Mouse (Mus musculus) left cerebral cortex, postnatal 10 days (tissue): Measurements from ENCODE around the gene Pld4. TPM values are rescaled to one million over a fixed set of nuclear protein-coding genes. Genes with fewer than 3 reads are reported as not detected.

ENCODE experiments used
- DNase-seq, 2 experiments: peaks; one replicate each; pipeline ENCODE4 v3.0.0; 2021 to 2022; ENCODE audit warnings: low spot score in 2 of 2, mixed read lengths in 1 of 2; ENCODE audit errors: extremely low spot score in 1 of 2
- intact Hi-C: fragments of 180-260 bp; cut with DNase I; formaldehyde crosslinking; loops from one replicate; pipeline ENCODE4 v1.15.1; 2025
- total RNA-seq, 2 experiments: library from RNA; stranded (reverse); gene quantifications; 2 replicates each; pipeline ENCODE4 v1.2.3; 2021

Gene Pld4
- total RNA-seq, 2 experiments from 2014 or later = 10.0 to 11.9 TPM

DNA sequence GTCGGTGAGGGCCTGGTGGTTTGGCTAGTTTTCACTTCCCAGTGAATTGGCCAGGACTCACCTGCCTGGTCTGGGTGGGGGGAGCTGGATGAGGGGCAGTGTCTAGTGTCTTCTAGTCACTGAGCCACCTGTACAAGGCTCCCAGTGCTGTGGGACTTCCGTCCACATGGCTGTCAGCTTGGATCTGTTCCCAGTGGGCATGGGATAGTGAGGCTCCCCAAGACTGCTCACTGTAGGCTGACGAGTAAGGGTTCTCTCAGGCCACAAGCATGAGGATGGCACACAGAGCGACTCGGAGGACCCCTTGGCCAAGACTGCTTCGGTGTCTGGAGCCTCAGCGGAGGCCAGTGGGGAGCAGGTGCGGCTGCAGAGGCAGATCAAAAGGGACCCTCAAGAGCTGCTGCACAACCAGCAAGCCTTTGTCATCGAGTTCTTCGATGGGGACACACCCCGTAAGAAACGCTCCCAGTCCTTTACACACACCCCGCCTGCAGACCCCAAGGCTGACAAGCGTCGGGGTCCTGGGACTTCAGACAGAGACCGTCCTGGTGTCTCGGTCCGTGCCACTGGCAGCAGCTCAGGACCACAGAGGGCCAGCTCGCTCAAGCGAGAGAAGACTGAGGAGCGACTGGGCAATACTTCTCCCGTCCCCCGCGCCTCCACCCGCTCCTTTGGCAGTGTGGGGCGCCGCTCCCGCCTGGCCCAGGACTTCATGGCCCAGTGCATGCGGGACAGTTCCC, 24.4 kb upstream of the Pld4 start:
- intact Hi-C loops = no loop called here
- peak in 1 of 2 experiments; percentile 24 for DNase-seq

- intact Hi-C loops = no loop called here
- DNase-seq = peak in 1 of 2 experiments; percentile 33
Measured at GRCm38 (mm10) chr12:112736636-112736925, 23.9 kb upstream of the Pld4 start.

- peak in 1 of 2 experiments; percentile 22 for DNase-seq
- intact Hi-C loops = no loop called here
Measured at GRCm38 (mm10) chr12:112737081-112737480, 23.4 kb upstream of the Pld4 start.

DNA sequence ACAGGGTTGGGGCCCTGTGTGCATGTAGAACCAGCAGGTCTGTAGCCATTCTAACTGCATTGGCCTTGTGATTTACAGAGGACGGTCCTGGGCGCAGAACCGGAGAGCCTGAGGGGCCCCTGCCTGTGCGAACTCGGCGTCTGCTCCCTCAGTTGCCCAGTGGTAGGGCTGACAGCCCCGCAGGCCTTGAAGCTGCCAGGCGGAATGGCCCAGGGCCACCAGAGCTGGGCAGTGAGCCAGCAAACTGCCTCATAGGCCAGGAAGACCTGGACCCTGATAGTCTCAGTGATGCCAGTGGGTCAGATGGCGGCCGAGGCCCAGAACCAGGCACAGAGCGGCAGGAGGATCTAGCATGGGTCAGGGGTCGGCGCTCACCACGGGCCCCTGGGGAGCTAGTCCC, 22.7 kb upstream of the Pld4 start:
- intact Hi-C loops = no loop called here
- peak; percentile 62 to 75 for DNase-seq

GRCm38 (mm10) chr12:112738281-112739022, 22.0 kb upstream of the Pld4 start:
- intact Hi-C loops = no loop called here
- DNase-seq = peak in 1 of 2 experiments; percentile 43

DNA sequence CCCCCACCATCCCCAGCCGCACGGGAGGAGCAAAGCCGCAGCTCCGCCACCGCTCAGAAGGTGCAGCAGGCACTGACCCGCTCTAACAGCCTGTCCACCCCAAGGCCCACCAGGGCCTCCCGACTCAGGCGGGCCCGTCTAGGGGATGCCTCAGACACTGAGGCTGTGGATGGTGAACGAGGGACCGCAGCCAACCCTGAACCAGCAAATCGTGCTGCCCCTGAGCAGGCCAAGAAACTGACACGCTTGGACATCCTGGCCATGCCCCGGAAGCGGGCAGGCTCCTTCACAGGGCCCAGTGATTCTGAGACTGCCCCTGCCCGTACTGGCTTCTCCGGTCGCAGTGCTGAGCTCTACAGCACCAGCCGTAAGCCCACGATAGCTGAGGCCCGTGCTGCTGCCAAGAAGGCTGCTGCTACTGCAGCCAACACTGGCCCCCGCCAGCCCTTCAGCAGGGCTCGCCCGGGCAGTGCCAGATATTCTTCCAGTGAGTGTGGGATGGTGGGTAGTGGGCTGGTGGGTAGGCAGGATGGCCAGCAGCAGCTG, 21.4 kb upstream of the Pld4 start:
- intact Hi-C loops = no loop called here
- peak in 1 of 2 experiments; percentile 39 for DNase-seq

- intact Hi-C loops = no loop called here
- DNase-seq = peak in 1 of 2 experiments; percentile 30
Measured at GRCm38 (mm10) chr12:112742768-112743167, 17.7 kb upstream of the Pld4 start.

DNA sequence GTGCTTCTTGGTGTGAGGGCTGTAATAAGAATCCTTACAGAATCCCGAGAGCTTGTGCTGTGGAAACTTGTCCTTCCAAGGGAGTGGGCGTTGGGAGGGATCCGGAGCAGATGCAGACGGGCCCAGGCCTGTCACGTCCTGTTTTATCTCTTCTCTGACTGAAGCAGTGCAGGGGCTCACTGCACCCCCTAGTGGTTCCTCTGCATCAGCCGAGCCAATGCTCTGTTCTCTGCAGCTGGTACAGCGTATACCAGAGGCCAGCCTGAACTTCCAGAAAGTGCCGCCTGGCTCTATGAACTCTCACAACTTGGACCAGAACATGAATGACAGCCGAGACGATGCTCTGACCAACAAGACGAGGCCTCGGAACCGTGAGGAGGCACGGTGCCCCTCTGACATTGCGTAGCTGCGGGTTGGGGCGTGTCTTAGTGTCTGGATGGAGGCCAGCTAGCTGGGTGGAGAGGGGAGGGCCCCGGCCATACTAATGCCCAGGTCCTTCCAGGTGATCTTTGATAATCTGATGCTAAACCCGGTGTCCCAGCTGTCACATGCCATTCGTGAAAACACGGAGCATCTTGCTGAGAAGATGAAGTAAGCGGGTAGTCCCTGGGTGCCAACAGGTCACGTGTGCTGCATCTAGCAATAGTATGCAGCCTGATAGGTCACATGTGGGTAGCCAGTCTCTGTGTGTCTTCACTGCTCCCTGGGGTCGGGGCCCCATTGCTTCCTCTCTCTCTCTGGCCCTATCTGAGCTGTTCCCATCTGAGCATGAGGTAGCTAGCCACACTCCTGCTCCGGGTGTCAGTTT, 17.1 kb upstream of the Pld4 start:
- intact Hi-C loops = no loop called here
- peak; percentile 76 to 92 for DNase-seq

- DNase-seq = peak in 1 of 2 experiments; percentile 53
- intact Hi-C loops = no loop called here
Measured at GRCm38 (mm10) chr12:112744211-112744610, 16.2 kb upstream of the Pld4 start.

DNA sequence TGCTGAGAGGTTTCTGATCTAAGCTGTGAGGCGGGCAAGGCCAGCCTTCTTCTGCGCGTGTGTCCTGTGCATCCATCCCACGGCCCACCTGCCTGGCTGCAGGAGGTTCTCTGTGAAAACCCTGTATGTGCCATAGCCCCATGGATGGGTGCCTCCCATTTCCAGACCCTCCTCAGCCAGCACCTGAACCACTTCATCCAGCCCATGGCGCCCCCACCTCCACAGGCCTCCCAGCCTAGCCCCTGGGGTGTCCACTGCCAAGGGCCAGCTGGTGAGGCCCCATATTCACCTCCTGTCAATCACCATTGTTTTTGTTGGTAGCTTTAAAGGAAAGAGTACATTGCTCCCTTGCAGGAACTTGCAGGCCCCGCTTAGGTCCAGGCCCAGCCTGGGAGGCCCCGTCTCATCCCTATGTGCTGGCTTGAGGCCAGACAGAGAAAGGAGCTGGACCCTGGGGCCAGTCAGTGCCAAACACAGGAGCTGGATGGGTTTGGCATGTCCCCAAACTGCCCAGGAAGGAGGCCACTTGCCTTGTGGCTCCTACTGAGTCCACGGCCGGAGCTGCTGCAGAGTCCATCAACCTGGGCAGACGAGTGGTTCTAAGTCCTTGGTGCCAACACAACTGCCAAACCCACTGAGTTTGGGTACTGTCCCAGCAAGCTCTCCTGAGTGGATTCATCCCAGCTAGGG, 15.4 kb upstream of the Pld4 start:
- peak in 1 of 2 experiments; percentile 58 for DNase-seq
- intact Hi-C loops = loop anchor here (5.0 kb wide), 1 partner anchor 97 kb away; no protein-coding TSS in a partner anchor

DNA sequence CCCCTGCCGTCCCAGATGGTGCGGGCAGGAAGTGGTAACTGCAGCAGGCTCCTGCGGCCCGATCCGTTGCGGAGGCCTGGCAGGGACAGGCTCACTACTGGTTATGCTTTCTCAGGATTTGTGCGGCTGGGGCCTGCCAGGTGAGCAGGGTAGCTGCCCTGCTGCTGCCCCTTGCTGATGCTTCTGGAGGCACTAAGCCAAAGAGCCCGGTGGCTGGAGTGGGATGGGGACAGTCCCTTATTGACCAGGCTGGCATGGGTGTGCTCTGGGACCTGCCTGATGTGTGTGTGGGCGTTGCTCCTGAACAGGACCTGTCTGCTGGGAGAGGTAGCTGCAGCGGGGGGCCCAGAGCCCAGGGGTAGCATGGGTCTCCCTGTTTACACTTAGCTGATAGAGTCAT, 14.7 kb upstream of the Pld4 start:
- DNase-seq = peak in 1 of 2 experiments; percentile 36
- intact Hi-C loops = loop anchor here (5.0 kb wide), 1 partner anchor 97 kb away; no protein-coding TSS in a partner anchor

DNA sequence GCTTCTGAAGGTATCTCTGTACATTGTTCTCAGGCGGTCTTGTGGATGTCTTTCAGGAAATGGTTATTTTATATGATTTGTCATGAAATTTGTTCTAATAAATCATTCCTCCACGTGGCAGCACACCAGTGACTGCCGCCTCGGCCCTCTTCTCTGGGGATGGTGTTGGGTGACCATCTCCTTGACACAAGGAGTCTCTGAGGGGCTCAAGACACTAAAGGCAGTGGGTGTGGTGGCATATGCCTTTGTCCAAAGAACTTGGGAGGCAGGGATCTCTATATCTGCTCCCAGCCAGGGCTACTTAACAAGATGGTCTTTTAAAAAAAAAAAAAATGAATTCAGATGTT, 14.0 kb upstream of the Pld4 start:
- DNase-seq = no peak
- intact Hi-C loops = loop anchor here (5.0 kb wide), 1 partner anchor 96 kb away; no protein-coding TSS in a partner anchor

- intact Hi-C loops = loop anchor here (5.0 kb wide), 1 partner anchor 95 kb away; no protein-coding TSS in a partner anchor
- DNase-seq = peak; percentile 52 to 62
Measured at GRCm38 (mm10) chr12:112746808-112747605, 13.4 kb upstream of the Pld4 start.

DNA sequence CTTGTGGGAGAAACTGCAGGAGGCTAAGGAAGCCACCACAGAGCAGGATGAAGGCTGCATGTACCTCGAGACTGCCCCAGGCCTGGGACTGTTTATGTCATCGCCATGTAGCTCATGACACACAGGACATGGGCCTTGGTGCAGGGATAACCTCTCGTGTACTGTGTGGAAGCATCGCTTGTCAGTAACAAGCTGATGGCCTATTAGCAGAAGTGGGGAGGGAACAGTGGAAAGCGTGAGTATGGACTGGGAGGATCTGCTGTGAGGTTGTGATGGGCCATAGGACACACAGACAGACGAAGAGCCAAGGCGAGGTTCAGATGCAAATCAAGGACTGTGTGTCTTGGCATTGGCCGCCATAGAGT, 12.9 kb upstream of the Pld4 start:
- intact Hi-C loops = loop anchor here (5.0 kb wide), 1 partner anchor 95 kb away; no protein-coding TSS in a partner anchor
- peak in 1 of 2 experiments; percentile 27 for DNase-seq

- DNase-seq = peak in 1 of 2 experiments; percentile 21
- intact Hi-C loops = no loop called here
Measured at GRCm38 (mm10) chr12:112750976-112751375, 9.5 kb upstream of the Pld4 start.

DNA sequence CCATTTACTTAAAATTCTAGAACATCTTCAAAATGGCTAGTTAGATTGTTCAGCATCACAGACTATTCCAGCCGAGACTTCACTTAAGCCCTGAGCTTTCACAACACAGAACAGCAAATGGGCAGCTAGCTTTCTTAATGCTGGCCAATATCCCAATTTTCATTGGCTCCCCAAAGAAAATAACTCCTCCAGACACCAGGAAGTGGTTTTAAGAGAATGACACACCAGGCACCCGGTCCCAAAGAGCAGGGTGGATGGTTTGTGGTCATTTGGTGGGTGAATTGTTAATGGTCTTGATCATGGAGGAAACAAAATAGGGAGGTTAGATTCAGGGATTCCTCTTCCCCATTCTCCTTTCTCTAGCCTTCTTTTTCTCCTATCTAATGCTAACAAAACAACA, 8.1 kb upstream of the Pld4 start:
- intact Hi-C loops = no loop called here
- DNase-seq = no peak

DNA sequence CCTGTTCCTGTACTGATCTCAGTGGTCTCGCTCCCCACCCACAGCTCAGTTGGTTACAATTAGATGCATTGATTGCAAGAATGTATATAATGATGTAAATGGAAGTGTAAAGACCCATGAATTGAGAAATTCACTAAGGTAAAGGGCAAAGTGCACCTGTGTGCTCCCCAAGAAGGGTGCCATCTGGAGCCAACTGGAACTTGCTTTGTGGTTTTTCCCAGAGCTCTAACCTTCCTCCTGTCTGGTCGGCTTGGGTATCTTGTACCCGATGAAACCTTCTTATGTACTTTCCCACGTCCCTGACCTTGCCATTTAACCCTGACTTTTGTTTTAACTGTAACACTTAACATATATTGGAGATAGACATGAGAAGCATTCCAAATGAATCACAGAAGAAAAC, 4.6 kb upstream of the Pld4 start:
- DNase-seq = no peak
- intact Hi-C loops = no loop called here

DNA sequence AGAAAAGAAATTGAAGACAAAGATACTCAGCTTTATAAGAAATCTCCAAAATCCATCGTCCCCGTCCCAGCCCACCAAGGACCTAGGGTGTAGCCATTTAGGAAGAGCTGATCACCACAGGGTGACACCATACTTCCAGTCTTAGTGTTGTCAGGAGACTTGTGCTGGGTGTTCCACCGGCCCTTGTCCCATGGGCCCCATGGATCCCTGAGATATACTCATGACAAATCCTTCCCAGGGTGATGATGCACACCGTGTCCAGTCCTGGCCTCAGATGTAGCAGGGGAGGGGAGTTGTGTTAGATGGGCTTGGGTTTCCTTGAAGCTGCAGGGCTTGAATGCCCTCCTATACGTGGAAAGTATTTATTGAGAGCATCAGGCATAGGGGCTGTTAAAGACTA, 2.6 kb upstream of the Pld4 start:
- intact Hi-C loops = no loop called here
- no peak for DNase-seq
